Mouse (Mus musculus): ENCODE data around the gene Ush1c.

The Ush1c gene

DNA sequence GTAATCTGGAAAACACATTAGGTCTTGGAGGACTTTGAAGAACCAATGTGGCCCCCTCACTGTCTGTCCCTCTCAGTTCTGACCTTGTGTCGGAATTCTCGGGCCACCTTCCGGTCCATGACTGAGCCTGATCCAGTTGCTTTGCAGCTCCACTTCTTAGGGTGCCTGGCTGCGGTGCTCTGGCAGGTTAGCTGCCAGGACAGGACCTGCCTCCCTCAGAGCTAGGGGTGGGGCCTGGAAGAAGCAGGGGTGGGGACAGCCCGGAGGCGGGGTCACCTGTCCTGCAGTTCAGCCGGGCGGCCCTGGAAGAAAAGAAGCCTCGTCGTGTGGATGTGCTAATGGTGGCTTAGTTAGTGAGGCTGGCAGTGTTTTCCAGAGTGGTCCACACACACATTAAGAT lies at the start of gene Ush1c:
Gene Ush1c, minus strand, starts transcription at position 158 of the 400 bp plus-strand sequence.
- no peak for DNase-seq (ENCODE audit: low spot score)

DNA sequence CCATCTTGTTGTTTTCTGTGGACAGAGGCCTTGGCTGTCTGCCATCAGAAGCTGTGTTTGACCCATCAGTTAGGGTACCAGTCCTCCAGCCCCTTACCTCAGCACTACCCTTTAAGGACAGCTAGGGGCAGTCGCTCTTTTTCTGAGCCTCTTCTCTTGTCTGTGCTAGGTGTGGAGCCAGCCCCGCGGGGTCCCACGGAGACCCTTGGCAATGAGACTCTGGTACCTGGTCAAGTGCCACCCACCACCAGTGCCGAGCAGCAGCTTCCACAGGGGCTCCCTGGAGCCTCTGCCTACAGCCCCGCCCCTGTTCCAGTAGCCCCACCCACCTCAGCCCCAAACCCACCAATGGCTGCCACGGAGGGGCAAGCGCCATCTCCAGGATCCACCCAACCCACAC lies 48.7 kb upstream of the Ush1c start:
- DNase-seq (ENCODE audit: low spot score), result no peak

DNA sequence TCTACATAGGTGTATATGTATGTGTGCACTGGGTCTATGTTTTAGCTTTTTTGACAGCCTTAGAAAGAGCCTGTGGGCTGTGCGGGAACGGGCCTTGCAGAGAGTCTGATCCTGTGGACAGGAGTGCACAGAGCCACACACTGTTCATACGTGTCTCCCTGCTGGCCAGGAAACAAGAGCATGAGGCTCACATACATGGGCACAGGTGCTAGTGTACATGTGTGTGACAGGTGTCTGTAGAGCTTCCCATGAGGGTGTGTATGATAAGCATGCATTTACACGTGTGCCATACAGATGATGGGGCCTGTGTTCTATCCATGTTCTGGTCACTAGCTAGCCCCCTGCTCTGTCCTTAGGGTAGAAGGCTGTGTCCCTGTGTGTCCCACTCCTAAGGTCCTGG lies 48.1 kb upstream of the Ush1c start:
- no peak for DNase-seq (ENCODE audit: low spot score)

DNA sequence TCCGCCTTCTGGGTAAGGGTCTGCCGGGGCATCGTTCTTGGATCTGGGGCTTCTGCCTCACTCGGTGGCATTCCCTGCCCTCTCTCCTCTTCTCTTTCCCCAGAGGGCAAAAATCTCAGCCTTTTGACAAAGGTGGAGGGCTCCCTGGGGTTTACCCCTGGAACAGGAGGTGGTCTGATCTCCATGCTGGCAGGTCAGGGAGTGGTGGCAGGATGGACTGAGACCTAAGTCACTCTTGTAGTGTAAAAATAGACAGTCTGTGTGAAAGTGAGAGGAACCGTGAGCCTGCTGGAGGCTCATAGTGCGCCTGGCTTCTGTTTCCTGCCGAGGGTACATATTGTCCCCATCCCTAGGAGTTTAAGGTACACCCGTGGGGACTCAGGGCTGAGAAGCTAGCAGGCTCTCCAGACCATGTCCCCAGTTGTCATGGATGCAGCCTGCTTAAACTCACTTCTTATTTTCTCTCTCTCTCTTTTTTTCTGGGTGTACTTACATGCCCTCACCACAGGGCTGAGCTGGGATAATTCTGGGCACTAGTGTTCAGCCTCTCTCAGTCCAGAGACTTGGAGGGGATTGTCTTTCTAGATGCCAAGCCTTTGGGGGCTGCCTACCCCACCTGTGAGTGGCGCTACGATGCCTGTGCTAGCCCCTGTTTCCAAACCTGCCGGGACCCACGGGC lies 47.0 kb upstream of the Ush1c start:
- DNase-seq (ENCODE audit: low spot score), result no peak

DNA sequence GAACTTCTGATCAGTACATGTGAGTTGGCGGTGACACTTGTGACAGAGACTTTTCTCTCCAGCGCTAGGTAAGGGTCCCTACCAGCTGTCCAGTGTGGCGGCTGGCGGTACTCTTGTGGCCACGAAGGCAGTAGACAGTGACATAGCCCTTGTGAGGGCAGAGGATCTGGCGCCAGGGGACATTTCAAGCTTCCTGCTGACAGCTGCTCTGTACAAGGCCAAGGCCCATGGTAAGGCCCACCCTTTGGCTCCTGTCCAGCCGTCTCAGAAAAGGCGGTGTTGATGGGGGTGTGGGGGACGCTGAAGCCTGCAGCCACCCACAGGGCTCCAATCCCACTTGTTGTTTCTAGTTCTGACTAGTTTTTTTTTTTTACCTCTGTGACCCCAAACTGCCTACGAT lies 45.4 kb upstream of the Ush1c start:
- no peak for DNase-seq (ENCODE audit: low spot score)

DNA sequence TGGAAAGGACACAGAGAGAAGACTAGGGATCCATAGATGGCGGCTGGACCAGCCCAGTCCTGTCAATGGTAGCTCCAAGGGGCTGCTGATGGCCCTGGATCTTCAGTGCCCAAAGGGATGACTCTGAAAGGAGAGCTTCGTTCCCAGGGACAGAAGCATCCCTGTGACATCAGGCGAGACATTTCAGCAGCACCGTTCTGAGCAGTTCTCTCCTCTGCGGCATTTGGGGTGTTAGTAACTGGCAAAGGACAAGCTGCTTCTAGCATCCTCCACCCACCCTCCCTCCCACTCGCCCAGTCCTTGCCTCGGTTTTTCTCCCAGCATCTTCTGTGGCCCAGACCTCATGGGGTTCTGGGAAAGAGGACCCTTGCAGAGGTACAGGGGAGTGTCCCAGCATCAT lies 44.0 kb upstream of the Ush1c start:
- DNase-seq (ENCODE audit: low spot score), result no peak

DNA sequence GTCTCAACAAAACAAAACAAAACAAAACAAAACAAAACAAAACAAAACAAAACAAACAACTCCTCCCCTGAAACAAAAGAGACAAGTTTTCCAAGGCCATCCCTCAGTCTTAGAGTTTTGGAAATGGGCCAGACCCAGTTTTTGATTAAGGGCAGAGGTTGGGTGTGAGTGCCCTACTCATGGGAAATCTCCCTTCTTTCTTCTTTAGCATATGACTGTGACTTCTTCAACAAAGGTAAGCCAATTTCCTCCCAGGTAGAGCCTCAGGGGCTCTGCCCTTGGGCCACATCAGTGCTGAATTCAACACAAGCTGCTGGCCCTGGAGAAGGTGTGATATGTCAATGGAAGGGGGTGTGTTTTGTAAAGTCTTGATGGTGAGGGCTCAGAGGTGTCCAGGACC lies 42.6 kb upstream of the Ush1c start:
- DNase-seq (ENCODE audit: low spot score), result no peak

DNA sequence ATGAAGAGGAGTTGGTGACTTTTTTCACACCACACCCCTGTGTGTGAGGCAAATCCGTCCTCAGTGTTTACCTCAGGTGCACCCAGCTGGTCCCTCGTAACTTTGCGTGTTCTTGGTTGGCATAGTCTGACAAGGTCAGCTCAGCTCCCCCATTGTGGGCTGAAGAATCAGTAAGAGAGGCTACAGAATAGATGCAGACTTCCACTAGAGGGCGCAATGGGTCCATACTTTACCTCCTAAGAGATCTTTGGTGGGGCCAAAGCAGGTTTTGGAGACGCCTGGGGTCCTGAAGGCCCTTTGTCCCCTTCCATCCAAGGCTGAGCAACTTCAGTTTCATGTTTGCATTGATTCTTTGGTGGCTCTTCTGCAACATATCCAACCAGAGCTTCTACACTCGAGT lies 41.6 kb upstream of the Ush1c start:
- DNase-seq (ENCODE audit: low spot score), result peak; percentile 44

DNA sequence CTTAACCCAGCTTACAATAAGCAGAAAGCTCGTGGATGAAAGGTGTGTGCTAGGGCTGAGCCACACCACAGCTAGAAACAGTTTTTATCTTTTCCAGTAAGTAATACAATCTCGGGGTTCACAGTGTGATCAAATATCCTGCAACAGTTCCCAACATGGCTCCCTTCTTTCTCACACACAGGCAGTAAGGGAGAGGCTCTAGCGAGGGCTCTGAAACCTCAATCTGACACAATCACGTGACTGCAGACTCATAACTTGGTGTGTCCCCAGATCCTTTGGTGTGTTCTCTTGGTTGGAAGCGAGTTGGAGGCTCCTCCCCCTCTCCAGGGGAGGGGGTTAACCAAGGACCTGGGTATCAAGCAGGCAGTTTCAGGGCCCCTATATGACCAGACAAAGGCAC lies 37.9 kb upstream of the Ush1c start:
- no peak for DNase-seq (ENCODE audit: low spot score)

DNA sequence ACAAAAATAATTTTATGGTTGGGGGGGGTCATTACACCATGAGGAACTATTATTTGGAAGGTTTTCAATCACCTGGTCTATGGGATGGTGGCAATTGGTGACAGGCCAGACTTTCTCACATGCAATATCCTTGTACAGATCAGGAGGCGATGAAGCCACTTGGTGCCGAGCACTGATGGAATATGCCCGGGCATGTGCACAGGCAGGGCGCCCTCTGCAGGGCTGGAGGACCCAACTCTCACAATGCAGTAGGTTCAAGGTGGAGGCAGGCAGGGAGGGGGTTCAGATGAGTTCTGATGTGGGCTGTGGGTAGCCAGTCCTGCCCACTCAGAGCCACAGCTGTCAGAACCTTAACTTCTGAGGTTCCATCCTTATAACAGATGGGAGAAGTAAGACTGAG lies 13.5 kb upstream of the Ush1c start:
- DNase-seq (ENCODE audit: low spot score), result no peak

DNA sequence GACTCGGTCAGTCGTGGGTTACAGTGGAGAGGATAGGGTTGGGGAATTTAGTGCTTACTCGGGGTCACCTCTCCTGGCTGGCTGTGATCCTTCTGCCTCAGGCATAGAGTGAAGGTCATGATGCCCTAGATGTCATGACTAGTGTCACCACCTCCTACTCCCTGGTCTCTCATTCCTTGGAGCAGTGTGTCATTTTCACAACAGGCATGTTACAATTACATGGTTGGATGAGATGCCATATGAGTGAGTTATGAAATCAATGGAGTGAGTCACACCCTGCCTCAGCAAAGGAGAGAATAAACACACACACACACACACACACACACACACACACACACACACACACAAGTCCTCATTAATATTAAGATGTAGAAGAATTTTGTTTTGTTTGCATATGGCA lies 9.3 kb upstream of the Ush1c start:
- no peak for DNase-seq (ENCODE audit: low spot score)

DNA sequence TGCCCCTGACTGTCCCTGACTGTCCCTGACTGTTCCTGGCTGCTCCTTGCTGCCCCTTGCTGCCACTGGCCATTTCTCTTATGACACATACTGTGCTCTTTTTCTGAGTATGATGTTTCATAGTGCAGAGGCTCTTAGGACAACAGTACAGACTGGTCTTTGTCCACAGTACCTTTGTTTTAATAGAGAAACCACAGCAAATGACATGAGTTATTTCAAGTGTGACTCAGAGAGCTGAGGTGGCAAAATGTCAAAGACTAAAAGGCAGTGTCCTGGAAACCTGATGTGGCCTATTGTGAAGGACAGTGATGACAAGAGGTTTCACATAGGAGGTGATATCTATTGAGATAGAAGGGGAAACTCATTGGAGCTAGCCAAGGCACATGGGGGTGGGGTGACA lies 8.6 kb upstream of the Ush1c start:
- DNase-seq (ENCODE audit: low spot score), result no peak

DNA sequence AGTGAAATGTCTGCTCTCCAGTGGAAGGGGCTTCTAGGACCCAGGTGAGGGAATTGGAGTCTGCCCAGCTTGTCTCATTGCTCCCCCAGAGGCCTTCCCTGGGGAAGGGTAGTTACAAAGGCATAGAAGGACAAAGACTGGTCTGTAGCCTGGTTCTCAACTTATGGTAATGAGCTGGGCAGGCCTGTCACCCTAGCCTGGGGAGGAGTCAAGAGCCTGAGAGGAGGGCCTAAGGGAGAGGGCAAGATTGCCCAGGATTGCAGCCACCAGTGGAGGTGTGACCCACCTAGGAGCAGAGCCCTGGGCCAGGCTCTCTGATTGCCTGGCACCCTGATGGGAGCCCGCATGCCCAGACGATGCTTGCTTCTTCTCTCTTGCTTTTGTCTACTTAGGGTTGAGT lies 2.4 kb upstream of the Ush1c start, which contains the start of gene Otog:
Gene Otog, plus strand, starts transcription at position 292 of the 400 bp plus-strand sequence.
- no peak for DNase-seq (ENCODE audit: low spot score)

DNA sequence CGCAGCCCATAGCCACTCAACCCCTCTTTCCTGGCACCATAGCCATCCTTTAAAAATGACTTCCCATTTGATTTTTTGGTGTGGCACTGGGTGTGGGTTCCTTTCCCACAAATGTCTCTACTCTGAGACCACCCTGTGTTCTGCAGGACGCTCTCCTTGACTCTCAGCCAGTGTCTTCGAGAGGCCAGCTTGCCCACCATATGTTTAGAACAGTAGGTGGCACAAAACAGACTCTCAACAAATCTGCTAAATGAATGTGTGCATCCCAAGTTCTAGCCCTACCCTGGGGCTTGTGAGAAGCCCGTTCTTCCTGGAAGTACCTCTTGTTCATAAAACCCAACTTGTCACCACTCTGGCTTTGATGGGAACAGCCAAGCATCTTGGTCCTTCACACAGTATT lies 1.8 kb upstream of the Ush1c start:
- no peak for DNase-seq (ENCODE audit: low spot score)

DNA sequence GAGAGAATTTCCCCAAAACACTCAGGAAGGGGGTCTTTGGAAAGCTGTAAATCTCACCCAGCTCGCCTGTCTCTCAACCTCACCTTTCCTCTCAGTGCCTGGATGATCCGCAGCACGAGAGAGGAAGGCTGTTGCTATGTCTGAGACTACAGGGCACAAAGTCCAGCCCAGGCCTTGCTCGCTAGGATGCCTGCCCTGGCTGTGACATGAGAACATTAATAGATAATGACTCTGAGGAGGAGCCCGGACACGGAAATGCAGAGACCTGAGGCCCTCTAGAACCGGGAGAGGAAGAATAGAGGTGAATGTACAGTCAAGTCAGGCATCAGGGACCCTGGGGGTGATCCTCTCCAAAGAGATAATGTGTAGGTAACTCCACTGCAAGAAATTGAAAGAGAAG lies 1.1 kb downstream of the Ush1c start:
- DNase-seq (ENCODE audit: low spot score), result no peak

DNA sequence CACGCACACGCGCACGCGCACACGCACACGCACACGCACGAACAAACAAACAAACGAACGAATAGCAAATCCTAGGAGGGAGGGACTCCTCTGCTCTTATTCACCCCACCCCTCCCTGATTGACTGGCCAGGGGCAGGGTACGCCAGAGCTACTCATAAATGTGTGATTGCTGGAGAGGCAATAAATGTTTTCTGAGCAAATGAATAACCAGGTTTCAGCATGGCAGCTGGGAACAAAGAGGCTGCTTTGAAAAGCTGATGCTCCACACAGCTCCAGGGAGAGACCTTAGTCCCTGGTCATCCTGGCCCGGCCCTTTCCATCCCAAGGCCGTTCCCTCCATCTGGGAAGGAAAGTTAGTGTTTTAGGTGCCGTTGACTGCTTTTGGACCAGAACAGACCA lies 1.9 kb downstream of the Ush1c start:
- no peak for DNase-seq (ENCODE audit: low spot score)

DNA sequence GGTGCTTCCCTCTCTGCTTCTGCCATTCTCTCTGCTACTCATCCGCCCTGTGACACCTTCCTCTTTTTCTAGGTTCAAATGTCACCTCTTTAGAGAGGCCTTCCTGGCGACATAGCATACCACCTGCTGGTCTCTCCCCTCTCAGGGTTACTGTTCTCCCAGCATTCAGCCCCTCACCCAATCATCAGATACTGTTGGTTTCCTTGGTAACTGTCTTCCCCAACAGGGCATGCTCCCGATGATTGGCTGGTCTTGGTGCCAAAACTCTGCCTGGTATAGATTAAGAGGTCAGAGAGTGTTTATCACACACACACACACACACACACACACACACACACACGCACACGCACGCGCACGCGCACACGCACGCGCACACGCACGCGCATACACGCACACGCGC lies 2.4 kb downstream of the Ush1c start:
- no peak for DNase-seq (ENCODE audit: low spot score)

DNA sequence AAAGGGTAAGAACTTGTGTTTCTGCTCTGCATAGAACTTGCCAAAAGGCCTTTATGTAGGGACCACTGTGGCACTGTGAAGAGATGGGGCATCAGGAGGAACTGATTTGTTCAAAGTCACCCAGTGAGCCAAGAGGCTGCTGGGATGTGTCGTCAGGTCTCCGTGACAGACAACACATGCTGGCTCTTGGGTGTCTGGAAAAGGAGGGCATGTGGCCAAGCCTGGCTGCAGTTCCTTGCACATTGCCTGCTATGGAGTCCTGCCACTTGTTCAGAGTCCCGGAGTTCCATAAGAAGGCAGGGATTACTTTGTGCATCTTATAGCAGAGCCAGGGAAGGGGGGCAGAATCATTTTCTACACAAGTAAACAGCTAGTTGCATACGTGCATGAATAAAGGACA lies 11.4 kb downstream of the Ush1c start:
- DNase-seq (ENCODE audit: low spot score), result no peak

DNA sequence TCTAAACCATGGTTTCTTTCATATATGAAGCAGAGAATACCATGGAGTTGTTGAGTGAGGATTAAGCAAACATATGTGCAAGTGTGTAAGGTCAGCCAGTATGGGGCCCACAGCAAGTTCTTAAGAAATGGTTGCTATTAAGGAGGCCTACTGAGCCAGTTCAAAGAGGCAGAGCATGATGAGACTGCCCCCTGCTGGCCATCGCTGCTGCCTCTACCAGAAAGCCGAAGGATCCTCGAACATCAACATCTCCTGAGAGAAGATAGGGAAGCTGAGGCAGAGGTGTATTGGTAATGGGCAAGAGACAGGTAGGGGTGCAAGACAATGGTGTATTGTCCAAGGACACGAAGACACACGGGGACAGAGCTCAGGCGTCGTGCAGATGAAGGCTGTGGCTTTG lies 12.1 kb downstream of the Ush1c start:
- peak; percentile 51 for DNase-seq (ENCODE audit: low spot score)

DNA sequence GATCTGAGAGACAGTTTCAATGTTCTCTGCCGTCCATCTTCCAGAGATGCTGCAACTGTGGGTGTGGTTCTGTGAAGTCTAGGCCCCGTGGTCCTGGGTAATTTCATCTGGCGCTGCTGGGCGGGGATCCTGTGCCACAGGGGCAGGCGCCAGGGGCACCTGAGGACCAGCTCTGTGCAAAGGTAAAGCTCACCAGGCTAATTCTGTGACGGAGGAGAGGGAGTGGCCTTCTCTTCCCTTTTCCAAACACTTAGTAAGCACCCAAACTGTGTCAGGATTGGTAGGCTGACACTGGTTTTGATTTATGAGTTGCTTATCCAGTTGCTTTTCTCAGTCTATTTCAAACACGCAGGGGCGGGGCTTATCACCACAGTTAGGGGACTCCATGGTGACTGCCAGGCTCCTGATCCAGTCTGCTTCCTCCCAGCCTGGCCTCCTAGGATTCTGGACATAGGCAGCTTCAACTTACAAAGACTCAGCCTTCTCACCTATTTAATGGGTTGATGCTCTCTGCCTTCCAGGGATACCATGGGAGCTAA lies 17.6 kb downstream of the Ush1c start:
- DNase-seq (ENCODE audit: low spot score), result no peak

DNA sequence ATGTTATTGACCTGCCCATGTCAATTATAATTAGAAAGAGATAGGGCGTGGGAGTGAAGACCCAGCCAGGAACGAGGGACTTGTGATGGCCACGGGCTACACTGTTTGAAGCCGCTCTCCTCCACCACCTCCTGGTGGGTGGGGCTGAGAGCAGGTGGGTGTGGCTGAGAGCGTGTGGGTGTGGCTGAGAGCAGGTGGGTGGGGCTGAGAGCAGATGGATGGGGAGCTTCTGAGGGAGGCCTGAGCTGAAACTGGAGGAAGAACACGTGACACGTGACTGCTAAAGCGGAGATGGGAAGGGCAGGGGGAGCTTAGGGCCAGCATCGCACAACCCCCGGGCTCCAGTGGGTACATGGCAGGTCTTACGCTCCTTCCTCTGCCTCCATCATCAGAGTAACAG lies 19.9 kb downstream of the Ush1c start:
- no peak for DNase-seq (ENCODE audit: low spot score)

DNA sequence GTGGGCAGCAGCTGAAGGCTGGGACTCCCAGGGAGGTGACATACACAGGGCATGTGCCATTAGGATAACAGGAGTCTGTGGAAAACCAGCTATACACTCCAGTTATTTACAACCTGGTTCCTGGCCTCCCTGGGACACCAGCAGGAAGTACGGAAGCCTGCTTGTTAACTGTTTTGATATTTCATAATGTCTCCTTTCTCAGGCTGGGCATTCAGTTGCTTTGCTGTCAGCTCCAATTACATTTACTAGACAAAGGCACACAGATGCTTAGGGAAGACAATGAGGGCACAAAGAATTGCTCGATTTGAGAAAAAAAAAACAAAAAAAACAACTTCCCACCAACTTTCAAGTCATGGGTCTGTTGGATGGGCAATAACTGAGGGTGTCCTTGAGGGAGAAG lies 21.8 kb downstream of the Ush1c start:
- DNase-seq (ENCODE audit: low spot score), result no peak

DNA sequence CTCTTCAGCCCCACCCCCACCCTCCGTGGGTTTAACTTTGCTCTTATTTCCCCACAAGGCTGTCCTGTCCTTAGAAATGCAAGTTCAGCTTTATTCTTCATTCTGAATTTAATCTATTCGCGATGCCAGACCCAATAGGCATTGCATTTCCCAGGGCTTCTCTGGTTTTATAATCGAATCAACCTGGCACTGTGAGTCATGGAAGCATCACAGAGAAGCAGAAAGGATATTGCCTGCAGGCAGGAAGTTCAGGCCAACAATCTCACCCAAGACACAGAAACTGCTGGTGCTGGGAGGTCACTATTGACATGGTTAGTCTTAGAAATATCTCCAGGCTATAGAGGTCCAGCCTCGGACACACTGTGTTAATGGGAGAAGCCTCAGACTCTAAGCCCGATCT lies 28.0 kb downstream of the Ush1c start:
- no peak for DNase-seq (ENCODE audit: low spot score)

DNA sequence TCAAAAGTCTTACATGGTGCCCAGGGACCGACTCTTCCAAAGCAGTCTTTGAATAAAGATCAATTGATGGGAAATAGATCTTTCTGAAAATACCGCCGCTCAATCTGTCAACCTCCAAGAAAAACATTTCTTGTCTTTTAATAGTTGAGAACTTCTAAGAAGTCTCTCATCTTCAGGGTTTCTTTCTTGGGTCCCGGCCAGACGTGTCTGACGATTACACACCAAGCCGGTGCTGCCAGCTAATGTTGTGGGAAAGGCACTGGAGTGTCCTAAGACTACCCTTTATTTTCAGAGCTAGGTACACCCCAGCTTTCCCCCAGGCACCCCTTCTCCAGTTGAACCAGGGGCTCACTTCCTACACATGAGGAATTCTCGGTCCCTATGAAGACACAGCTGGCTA lies 30.2 kb downstream of the Ush1c start:
- no peak for DNase-seq (ENCODE audit: low spot score)

Measured in urinary bladder, postnatal 14 days (tissue).